Mouse (Mus musculus): ENCODE measurements around the gene Cdh20. TPM values are rescaled to one million over a fixed set of nuclear protein-coding genes. Genes with fewer than 3 reads are reported as not detected.
A peak's percentile ranks its signal among the peaks of the same experiment; 100 is the strongest.

The Cdh20 gene
- polyA plus RNA-seq, 1 experiment from 2014 or later, result 4.2 TPM

DNA sequence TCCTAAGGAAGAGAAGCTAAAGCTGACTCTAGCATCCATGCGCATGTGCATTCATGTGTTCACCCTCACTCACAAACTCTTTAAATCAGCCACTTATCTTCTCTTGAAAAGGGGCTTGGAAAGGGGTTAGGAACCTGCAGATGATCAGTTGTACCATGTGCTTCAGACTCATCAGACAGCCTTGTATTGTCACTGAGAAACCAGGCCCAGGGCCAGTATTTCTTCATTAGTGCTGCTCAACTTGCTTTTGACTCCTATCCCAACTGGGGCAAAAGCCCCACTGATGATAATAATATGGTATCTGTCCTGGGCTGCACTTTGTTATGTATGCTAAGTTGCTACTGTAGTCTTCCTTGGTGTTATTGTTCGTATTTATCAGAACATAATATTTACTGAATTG is 38.9 kb downstream of the Cdh20 start:
- H3K27ac ChIP-seq (replicated peaks), result no peak overlapping the region

DNA sequence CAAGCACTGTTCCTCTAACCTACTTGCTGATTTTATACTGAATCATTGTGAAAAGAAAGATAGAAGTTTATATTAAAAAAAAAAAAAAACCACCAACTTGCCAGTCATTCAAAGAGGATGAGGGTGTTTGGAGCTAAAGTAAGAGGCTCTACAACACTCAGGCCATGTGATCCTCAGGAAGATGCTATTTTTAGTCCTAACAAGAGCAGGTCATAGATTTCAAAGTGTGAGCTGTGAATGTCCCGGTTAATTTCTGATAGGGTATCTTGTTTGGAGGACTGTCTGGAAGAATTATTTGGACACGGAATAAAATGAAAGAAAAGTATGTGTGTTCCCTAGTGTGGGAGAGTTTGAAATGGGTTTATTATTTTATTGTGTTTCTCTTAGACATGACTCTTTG is 49.2 kb downstream of the Cdh20 start:
- no peaks in the 10 kb centered on the region for H3K9me3 ChIP-seq (replicated peaks)
- no peak overlapping the region for H3K9ac ChIP-seq (replicated peaks)
- no peak overlapping the region for H3K4me3 ChIP-seq (replicated peaks)
- no peaks in the 10 kb centered on the region for H3K4me1 ChIP-seq
- no peaks in the 10 kb centered on the region for H3K36me3 ChIP-seq
- no peaks in the 10 kb centered on the region for H3K27me3 ChIP-seq (replicated peaks)
- H3K4me2 ChIP-seq, result no peak overlapping the region
- 94% methylated on average over 2 of the region's 2 CpGs for WGBS
- H3K27ac ChIP-seq (replicated peaks), result no peak overlapping the region
- ATAC-seq (ENCODE audit: low FRiP score), result no peak

More for the DNA sequence above, 38.9 kb downstream of the Cdh20 start:
- H3K27me3 ChIP-seq (replicated peaks), result no peaks in the 10 kb centered on the region
- no peak overlapping the region for H3K4me2 ChIP-seq
- H3K4me3 ChIP-seq (replicated peaks), result no peak overlapping the region
- no peaks in the 10 kb centered on the region for H3K4me1 ChIP-seq
- H3K9me3 ChIP-seq (replicated peaks), result no peaks in the 10 kb centered on the region
- 88% methylated on average over 2 of the region's 2 CpGs for WGBS
- H3K36me3 ChIP-seq, result no peaks in the 10 kb centered on the region
- no peak overlapping the region for H3K9ac ChIP-seq (replicated peaks)
- ATAC-seq (ENCODE audit: low FRiP score), result no peak

DNA sequence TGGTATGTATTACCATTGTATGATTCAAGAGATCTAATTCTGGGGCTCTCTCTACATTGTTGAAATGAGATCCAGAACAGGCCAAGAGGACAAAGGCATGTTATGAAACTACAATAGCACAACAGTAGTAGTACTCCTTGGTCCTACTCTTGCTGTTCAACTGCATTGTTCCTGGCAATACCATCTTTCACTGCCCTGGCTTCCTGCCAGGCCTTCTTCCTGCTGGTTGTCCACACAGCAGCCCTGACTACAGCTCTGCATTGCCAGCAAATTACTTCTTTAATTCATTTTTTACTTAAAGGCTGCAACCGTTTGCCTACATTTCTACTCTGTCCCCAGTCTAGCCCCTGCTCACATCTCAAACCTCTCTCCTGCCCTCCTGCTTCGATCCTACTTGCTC is 59.8 kb downstream of the Cdh20 start:
- Histone ChIP-seq H3K9me3 (replicated peaks) (no peaks in the 10 kb centered on the region), H3K4me3 (replicated peaks) (no peak overlapping the region), H3K27ac (replicated peaks) (no peak overlapping the region), H3K4me1 (no peaks in the 10 kb centered on the region), H3K4me2 (no peak overlapping the region), H3K27me3 (replicated peaks) (no peaks in the 10 kb centered on the region), H3K36me3 (no peaks in the 10 kb centered on the region), H3K9ac (replicated peaks) (no peak overlapping the region)
- WGBS, result 80% methylated on average over 2 of the region's 2 CpGs
- no peak for ATAC-seq (ENCODE audit: low FRiP score)

DNA sequence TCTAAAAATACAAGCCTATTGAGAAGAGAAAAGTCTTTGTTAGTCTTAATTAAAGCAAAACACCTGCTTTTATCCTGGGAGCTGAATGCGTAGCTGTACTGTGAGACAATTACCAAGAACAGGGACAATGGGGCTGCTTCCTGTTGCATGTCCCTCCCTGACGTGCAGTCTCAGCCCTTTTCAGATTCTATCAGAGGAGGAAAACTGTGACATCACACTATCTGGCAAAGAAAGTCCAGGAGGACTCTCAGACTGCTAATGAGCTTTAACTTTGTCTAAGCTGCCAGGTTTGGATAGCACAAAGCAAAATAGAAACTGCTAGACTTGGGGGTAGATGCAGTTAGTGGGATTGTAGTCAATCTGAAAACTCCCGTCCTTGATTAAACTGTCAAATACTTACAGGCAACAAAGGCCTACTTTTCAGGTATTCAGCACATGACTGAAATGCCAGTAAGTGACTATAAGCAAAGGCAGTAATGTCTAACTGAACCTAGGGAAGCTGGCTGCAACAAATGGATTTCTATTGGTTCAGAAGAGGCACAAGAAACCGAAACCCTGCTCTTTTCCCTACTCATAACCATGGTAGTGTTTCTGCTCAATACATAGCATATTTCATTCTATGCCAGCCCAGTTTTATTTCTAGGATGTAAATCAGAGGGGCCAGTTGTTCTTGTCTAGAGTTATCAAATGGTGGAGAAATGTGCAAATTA is 70.0 kb downstream of the Cdh20 start:
- no peaks in the 10 kb centered on the region for H3K9me3 ChIP-seq (replicated peaks)
- H3K4me1 ChIP-seq, result peaks cover 9% of the 10 kb centered on the region; the same call in 1 of the 2 replicates
- no peak overlapping the region for H3K9ac ChIP-seq (replicated peaks)
- H3K4me2 ChIP-seq, result no peak overlapping the region
- no peak overlapping the region for H3K4me3 ChIP-seq (replicated peaks)
- H3K27ac ChIP-seq (replicated peaks), result no peak overlapping the region
- no peaks in the 10 kb centered on the region for H3K27me3 ChIP-seq (replicated peaks)
- H3K36me3 ChIP-seq, result no peaks in the 10 kb centered on the region
- 43% methylated on average over 4 of the region's 4 CpGs for WGBS
- peak; percentile 66 for ATAC-seq (ENCODE audit: low FRiP score)

DNA sequence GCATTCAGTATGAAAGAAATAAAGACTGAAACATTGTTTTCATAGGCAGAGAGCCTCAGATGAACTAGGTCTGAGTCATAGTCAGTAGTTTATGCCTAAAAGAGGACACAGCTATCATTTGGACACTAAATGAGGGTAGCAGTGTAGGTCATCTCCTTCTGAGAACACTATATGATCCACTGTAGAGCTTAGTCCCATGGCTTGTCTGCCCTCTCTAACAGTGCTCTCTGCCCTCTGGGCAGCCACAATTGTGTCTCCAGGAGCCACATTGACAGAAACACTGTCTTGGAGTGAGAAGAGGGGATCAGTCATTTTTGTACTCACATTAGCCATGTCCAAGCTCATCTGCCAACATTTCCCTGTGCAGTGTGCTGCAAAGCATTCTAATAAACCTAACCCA is 70.7 kb downstream of the Cdh20 start:
- Histone ChIP-seq H3K4me1 (peaks cover 9% of the 10 kb centered on the region; the same call in 1 of the 2 replicates), H3K27me3 (replicated peaks) (no peaks in the 10 kb centered on the region), H3K36me3 (no peaks in the 10 kb centered on the region), H3K27ac (replicated peaks) (no peak overlapping the region), H3K9ac (replicated peaks) (no peak overlapping the region), H3K4me3 (replicated peaks) (no peak overlapping the region), H3K9me3 (replicated peaks) (no peaks in the 10 kb centered on the region), H3K4me2 (no peak overlapping the region)
- no peak for ATAC-seq (ENCODE audit: low FRiP score)

DNA sequence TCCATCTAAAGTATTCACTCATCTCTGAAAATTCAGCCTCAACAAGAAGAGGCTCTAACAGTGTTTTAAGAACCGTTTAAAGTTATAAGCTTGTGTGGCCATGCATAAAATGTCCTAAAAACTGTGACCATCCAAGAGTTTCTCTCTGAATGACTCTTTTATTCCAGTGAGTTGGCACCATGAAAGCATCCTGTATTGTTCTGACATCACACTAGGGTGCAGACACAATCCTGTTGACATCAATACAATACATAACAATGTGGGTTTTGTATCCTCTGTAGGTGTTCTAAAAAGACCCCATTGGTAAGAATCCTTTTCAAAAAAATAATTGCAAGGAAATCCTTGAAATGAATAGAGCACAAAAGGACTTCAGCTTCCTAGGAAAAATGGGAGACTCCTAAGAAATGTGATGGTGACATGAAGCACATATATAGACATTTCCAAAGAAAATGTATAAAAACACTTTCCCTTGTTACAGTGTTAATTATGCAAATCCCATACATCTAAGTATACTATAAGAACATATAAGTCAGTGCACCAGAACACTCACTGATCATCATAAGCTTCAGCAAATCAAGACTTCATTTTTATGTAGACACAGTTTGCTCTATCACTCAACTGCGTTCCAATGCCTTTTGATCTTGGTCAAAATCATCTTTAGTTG is 80.1 kb downstream of the Cdh20 start:
- H3K4me3 ChIP-seq (replicated peaks), result no peak overlapping the region
- no peaks in the 10 kb centered on the region for H3K27me3 ChIP-seq (replicated peaks)
- H3K27ac ChIP-seq (replicated peaks), result no peak overlapping the region
- H3K36me3 ChIP-seq, result no peaks in the 10 kb centered on the region
- WGBS, result 22% methylated on average over 2 of the region's 2 CpGs
- H3K9ac ChIP-seq (replicated peaks), result no peak overlapping the region
- H3K9me3 ChIP-seq (replicated peaks), result no peaks in the 10 kb centered on the region
- H3K4me2 ChIP-seq, result no peak overlapping the region
- H3K4me1 ChIP-seq, result no peaks in the 10 kb centered on the region
- ATAC-seq (ENCODE audit: low FRiP score), result no peak

DNA sequence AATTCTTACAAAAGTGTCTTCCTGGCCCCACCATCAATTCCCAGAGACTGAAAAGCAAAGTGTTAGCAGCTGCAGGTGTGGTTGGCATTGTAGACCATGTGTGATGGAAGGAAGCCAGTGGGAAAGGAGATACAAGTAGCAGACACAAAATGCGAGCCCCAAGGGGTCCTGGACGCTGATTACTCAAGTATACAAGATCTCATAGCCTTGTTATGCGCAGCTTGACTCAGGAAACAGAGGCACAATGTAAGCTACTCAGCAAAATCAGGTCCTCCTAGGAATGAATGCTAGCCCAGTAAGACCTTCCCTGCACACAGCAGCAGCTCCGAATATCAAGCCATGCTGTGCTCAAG is 80.6 kb downstream of the Cdh20 start:
- Histone ChIP-seq H3K27me3 (replicated peaks) (no peaks in the 10 kb centered on the region), H3K4me1 (no peaks in the 10 kb centered on the region), H3K27ac (replicated peaks) (no peak overlapping the region), H3K4me3 (replicated peaks) (no peak overlapping the region), H3K9me3 (replicated peaks) (no peaks in the 10 kb centered on the region), H3K9ac (replicated peaks) (no peak overlapping the region), H3K4me2 (no peak overlapping the region), H3K36me3 (no peaks in the 10 kb centered on the region)
- WGBS, result 46% methylated on average over 4 of the region's 4 CpGs
- ATAC-seq (ENCODE audit: low FRiP score), result no peak

DNA sequence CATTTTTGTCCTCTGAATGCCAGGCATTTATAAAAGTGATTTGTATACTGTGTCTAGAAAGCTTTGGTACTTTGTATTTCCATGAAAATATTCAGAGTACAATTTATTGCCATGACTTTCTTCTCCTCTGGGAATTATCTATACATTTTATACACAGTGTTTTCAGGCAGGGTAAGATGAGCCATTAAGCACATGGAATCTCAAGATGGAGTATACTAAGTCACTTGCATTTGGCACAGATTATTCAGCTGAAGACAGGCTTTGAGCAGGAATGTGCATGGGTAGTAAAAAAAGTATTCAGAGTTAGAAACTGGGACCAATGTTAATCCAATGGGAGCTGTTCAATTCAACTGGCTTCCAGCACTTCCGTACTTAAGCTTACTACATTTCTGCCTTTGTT is 109.1 kb downstream of the Cdh20 start:
- H3K4me2 ChIP-seq, result no peak overlapping the region
- no peak overlapping the region for H3K4me3 ChIP-seq (replicated peaks)
- 35% methylated on average over 1 of the region's 1 CpGs for WGBS
- H3K27ac ChIP-seq (replicated peaks), result no peak overlapping the region
- H3K27me3 ChIP-seq (replicated peaks), result no peaks in the 10 kb centered on the region
- H3K9me3 ChIP-seq (replicated peaks), result no peaks in the 10 kb centered on the region
- no peaks in the 10 kb centered on the region for H3K36me3 ChIP-seq
- no peak overlapping the region for H3K9ac ChIP-seq (replicated peaks)
- no peak for ATAC-seq (ENCODE audit: low FRiP score)
- H3K4me1 ChIP-seq, result no peaks in the 10 kb centered on the region

DNA sequence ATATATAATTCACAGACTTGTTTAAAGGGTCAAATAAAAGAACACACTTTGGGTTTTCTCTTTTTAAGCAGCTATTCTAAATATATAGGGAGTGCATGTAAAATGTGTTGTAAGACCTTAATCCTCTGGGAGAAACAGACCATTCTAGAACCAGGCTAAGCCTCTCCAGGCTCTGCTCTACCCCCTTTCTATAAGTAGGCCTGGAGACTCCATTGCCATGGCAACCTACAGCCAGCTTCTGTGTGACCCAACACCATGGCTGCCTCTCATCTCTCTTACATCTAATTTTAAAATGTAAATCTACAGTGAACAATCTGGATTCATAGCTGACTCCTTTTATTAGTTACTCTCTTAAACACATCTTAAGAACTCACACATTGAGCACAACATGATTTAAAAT is 133.5 kb downstream of the Cdh20 start:
- Histone ChIP-seq H3K9me3 (replicated peaks) (no peaks in the 10 kb centered on the region), H3K36me3 (no peaks in the 10 kb centered on the region)
- ATAC-seq (ENCODE audit: low FRiP score), result no peak

DNA sequence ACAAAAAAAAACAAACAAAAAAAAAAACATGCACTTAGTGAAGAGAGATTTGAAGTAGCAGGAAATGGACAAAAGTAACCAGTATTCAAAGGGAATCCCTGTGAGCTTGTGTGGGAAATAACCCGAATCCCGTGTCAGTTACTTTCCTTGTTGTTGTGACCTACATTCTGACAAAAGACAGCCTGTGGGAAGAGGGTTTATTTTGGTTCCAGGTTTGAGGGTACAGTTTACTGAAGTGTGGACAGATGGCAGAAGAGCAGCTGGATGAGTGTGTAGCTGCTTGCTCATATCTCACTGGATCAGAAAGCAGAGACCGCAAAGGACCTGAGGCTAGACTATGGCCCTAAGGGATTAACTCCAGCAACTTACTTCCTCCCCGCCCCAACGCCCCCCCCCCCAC is 135.1 kb downstream of the Cdh20 start:
- WGBS, result 77% methylated on average over 5 of the region's 5 CpGs
- no peak for ATAC-seq (ENCODE audit: low FRiP score)
- Histone ChIP-seq H3K9ac (replicated peaks) (no peak overlapping the region), H3K9me3 (replicated peaks) (no peaks in the 10 kb centered on the region), H3K27me3 (replicated peaks) (no peaks in the 10 kb centered on the region), H3K36me3 (no peaks in the 10 kb centered on the region), H3K4me3 (replicated peaks) (no peak overlapping the region), H3K27ac (replicated peaks) (no peak overlapping the region), H3K4me1 (no peaks in the 10 kb centered on the region), H3K4me2 (no peak overlapping the region)

More for the DNA sequence above, 133.5 kb downstream of the Cdh20 start:
- Histone ChIP-seq H3K4me1 (no peaks in the 10 kb centered on the region), H3K4me3 (replicated peaks) (no peak overlapping the region), H3K27ac (replicated peaks) (no peak overlapping the region), H3K9ac (replicated peaks) (no peak overlapping the region), H3K4me2 (no peak overlapping the region), H3K27me3 (replicated peaks) (no peaks in the 10 kb centered on the region)

DNA sequence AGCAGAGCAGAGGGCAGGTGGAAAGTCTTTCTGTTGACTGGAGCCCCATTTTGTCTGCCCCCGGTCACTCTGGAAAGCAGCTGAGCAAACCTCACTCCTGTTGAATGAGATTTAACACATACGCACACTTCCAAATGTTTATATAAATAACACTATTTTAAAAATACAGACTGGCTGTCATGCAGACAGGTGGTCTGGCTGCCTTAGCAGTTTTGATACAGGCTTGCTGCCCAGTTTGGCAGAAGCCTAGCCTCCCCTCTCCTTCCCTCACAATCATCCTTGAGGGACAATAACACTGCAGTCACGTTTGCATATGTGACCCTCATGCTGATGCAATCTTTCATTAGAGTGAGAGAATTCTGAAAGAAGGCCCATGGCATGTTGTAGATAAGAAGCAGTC is 144.1 kb downstream of the Cdh20 start:
- 52% methylated on average over 3 of the region's 3 CpGs for WGBS
- H3K4me1 ChIP-seq, result peaks cover 9% of the 10 kb centered on the region; the same call in 1 of the 2 replicates
- no peak for ATAC-seq (ENCODE audit: low FRiP score)

DNA sequence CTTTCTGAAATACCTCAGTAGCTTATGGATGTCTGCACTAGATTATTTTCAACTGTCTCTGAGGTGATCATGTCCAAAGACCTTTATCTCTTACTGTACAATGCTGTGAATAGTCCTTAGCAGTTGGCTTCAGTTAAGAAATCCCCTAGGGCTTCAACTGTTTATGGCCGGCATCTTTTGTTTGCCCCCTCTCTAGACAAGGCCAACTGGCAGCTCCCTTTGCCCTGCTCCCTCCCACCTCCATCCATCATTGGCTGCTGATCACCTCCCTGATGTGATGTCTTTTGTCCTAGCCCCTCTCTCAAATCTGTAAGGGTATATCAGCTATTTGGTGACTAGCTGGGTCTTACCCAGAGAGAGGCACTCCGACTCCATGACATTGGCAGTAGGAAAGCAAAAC is 148.2 kb downstream of the Cdh20 start:
- 18% methylated on average over 2 of the region's 2 CpGs for WGBS

More for the DNA sequence above, 144.1 kb downstream of the Cdh20 start:
- H3K27me3 ChIP-seq (replicated peaks), result no peaks in the 10 kb centered on the region
- no peak overlapping the region for H3K27ac ChIP-seq (replicated peaks)
- H3K4me3 ChIP-seq (replicated peaks), result no peak overlapping the region
- no peaks in the 10 kb centered on the region for H3K36me3 ChIP-seq
- H3K9me3 ChIP-seq (replicated peaks), result no peaks in the 10 kb centered on the region
- H3K4me2 ChIP-seq, result no peak overlapping the region
- no peak overlapping the region for H3K9ac ChIP-seq (replicated peaks)

More for the DNA sequence above, 148.2 kb downstream of the Cdh20 start:
- Histone ChIP-seq H3K36me3 (no peaks in the 10 kb centered on the region), H3K4me2 (no peak overlapping the region), H3K27ac (replicated peaks) (no peak overlapping the region), H3K4me3 (replicated peaks) (no peak overlapping the region), H3K9ac (replicated peaks) (no peak overlapping the region), H3K4me1 (peaks cover 9% of the 10 kb centered on the region; the same call in 1 of the 2 replicates), H3K9me3 (replicated peaks) (no peaks in the 10 kb centered on the region), H3K27me3 (replicated peaks) (no peaks in the 10 kb centered on the region)
- ATAC-seq (ENCODE audit: low FRiP score), result no peak

All from neural tube, embryonic 15.5 days (tissue).